In genomic region chr14:88084854-88085253, GRCm38 (mm10) we compare ENCODE assay signal across 21 mouse cellular contexts.
DNase-seq lines count a peak whose midpoint lies in the region; ATAC-seq and TF ChIP-seq lines count a peak whose summit lies in the region.
"Had no signal": no experiment of that assay in that cellular context is flagged by ENCODE, and none has a peak within 500 bp of the region (broad histone marks: within the 10 kb centered on the region; RNA-seq: fewer than 3 reads in every experiment).

No protein-coding gene starts in this region.

- WGBS in lung, embryonic 14.5 days = 51% methylated on average over 3 of the region's 3 CpGs
- WGBS in midbrain, embryonic 14.5 days = 94% methylated on average over 3 of the region's 3 CpGs

- H3K27me3 ChIP-seq in lung, embryonic 14.5 days (ENCODE audit: insufficient read depth, low read length) = no peaks in the 10 kb centered on the region
- H3K27me3 ChIP-seq in midbrain, embryonic 14.5 days (ENCODE audit: control insufficient read depth, insufficient read depth, low read length) = no peaks in the 10 kb centered on the region
- H3K27me3 ChIP-seq: heart, embryonic 13.5 days; hindbrain, embryonic 12.5 days; midbrain, embryonic 13.5 days had no signal

- peak; percentile 90 for ATAC-seq in lung, embryonic 14.5 days (ENCODE audit: insufficient read depth)
- no peak for ATAC-seq in midbrain, embryonic 14.5 days (ENCODE audit: low FRiP score, low TSS enrichment)
- ATAC-seq: CD4-positive, CD25-positive, alpha-beta regulatory T cell, adult 4 months; intestine, postnatal 0 days; midbrain, embryonic 13.5 days had no signal

- H3K4me2 ChIP-seq in lung, embryonic 14.5 days = no peak overlapping the region
- H3K4me2 ChIP-seq in midbrain, embryonic 14.5 days (ENCODE audit: low read length) = no peak overlapping the region
- H3K4me2 ChIP-seq: heart, embryonic 13.5 days; hindbrain, embryonic 12.5 days; midbrain, embryonic 13.5 days had no signal

- H3K9ac ChIP-seq in lung, embryonic 14.5 days = no peak overlapping the region
- no peak overlapping the region for H3K9ac ChIP-seq in midbrain, embryonic 14.5 days (replicated peaks; ENCODE audit: low read length)
- H3K9ac ChIP-seq: heart, embryonic 13.5 days; hindbrain, embryonic 12.5 days; liver, embryonic 14.5 days; midbrain, embryonic 13.5 days had no signal

- 0 out of 2 replicates have a peak, but pooled peaks cover 3% of the 10 kb centered on the region for H3K4me1 ChIP-seq in lung, embryonic 14.5 days (ENCODE audit: insufficient read depth)
- H3K4me1 ChIP-seq in midbrain, embryonic 14.5 days (ENCODE audit: control insufficient read depth, insufficient read depth, low read length) = no peaks in the 10 kb centered on the region
- H3K4me1 ChIP-seq: heart, embryonic 13.5 days; hindbrain, embryonic 12.5 days; midbrain, embryonic 13.5 days had no signal

- no peak overlapping the region for H3K4me3 ChIP-seq in lung, embryonic 14.5 days (ENCODE audit: low read depth, low read length)
- H3K4me3 ChIP-seq in left cerebral cortex, adult 2 months = no peak overlapping the region
- no peak overlapping the region for H3K4me3 ChIP-seq in midbrain, embryonic 14.5 days (replicated peaks; ENCODE audit: low read depth, low read length)
- H3K4me3 ChIP-seq: heart, adult 2 months; heart, embryonic 13.5 days; hindbrain, embryonic 12.5 days; midbrain, embryonic 13.5 days had no signal

- DNase-seq in kidney, adult 11 months = peak; percentile 3
- DNase-seq in kidney, postnatal 4 days = no peak
- peak; percentile 87 for DNase-seq in lung, embryonic 14.5 days
- DNase-seq in lung, postnatal 4 days = no peak
- DNase-seq in kidney, postnatal 36 days = peak; percentile 7 to 8
- DNase-seq in left cerebral cortex, adult 2 months (ENCODE audit: extremely low spot score in 1 of 2, low spot score in 2 of 2) = no peak
- no peak for DNase-seq in midbrain, embryonic 14.5 days
- DNase-seq: adrenal gland, postnatal 25 days; cerebellum, adult 9-11 months; gastrocnemius, postnatal 36 days; heart, adult 2 months; heart, postnatal 14 days; right cerebral cortex, postnatal 14 days; thymus, adult 2 months had no signal

- no peak for TF ChIP-seq CTCF in lung, embryonic 14.5 days (IDR thresholded peaks at IDR 0.05; ENCODE audit: low read depth)
- TF ChIP-seq CTCF in left cerebral cortex, adult 2 months (IDR thresholded peaks at IDR 0.05) = no peak

- intact Hi-C loops in left cerebral cortex, adult 2 months (cut with DNase I) = no loop called here

- H3K9me3 ChIP-seq in lung, embryonic 14.5 days (ENCODE audit: low read depth, low read length) = no peaks in the 10 kb centered on the region
- no peaks in the 10 kb centered on the region for H3K9me3 ChIP-seq in midbrain, embryonic 14.5 days (ENCODE audit: control insufficient read depth, low read length)
- H3K9me3 ChIP-seq: heart, embryonic 13.5 days; hindbrain, embryonic 12.5 days; midbrain, embryonic 13.5 days had no signal

- peak overlapping the region; percentile 44; the same call in 1 of the 2 replicates for H3K27ac ChIP-seq in lung, embryonic 14.5 days (ENCODE audit: low read depth)
- no peak overlapping the region for H3K27ac ChIP-seq in left cerebral cortex, adult 2 months
- no peak overlapping the region for H3K27ac ChIP-seq in midbrain, embryonic 14.5 days (replicated peaks; ENCODE audit: low read depth, low read length)
- H3K27ac ChIP-seq: heart, adult 2 months; heart, embryonic 13.5 days; hindbrain, embryonic 12.5 days; liver, embryonic 14.5 days; midbrain, embryonic 13.5 days; stomach, postnatal 0 days had no signal

- no peaks in the 10 kb centered on the region for H3K36me3 ChIP-seq in lung, embryonic 14.5 days (ENCODE audit: insufficient read depth)
- no peaks in the 10 kb centered on the region for H3K36me3 ChIP-seq in midbrain, embryonic 14.5 days (ENCODE audit: control insufficient read depth, insufficient read depth, low read length)
- H3K36me3 ChIP-seq: heart, embryonic 13.5 days; hindbrain, embryonic 12.5 days; midbrain, embryonic 13.5 days had no signal

Comparison
In these comparisons a context has a peak if more than half of its experiments do, and no peak if none do; other contexts are left out.
1. DNase-seq: peak in kidney, adult 11 months (single experiment), lung, embryonic 14.5 days (single experiment) and kidney, postnatal 36 days (2 of 2); none in kidney, postnatal 4 days (0 of 2), lung, postnatal 4 days (0 of 2), left cerebral cortex, adult 2 months (0 of 2) and midbrain, embryonic 14.5 days (single experiment).